Mouse (Mus musculus): ENCODE results near the gene Arnt.
"Not testable (repeated sequence)": the region's sequence is repeated elsewhere in the genome, so short reads cannot be mapped to it uniquely, and the experiment has no call there.

Gene Arnt

DNA sequence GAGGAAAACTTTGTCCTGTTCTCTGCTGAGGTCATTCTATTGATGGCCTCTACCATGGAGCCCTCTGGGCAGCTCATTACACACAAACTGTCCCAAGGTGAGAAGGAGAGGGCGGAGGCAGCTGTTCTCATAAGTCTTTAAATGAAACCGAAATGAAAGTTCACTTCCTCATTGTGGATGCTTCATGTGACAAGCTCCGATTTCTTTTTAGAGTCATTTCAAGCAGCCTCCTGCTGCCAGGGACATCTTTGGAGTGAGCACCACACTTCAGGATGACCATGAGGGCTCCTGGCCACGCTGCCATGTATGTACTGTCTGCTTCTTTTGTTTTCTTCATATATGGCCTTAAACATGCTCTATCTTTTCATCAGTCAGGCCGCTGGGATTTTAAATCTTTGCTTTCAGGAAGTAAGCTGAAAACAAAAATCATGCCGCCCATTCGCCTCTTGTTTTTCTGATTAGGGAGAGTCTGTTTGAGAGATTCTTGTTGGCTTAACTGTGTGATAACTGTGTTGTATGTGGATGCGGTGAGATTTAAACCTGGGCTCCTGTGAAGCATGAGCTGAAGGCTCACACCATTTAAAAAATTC, 92.5 kb downstream of the Arnt start, which contains the start of gene Ctss:
Gene Ctss (plus strand): TSS at position 165 of the 590 bp plus-strand sequence.
- DNase-seq (ENCODE audit: low read depth, low spot score) = peak; percentile 10

GRCm38 (mm10) chr3:95529814-95530213, 95.6 kb downstream of the Arnt start:
- no peak for DNase-seq (ENCODE audit: low read depth, low spot score)

DNA sequence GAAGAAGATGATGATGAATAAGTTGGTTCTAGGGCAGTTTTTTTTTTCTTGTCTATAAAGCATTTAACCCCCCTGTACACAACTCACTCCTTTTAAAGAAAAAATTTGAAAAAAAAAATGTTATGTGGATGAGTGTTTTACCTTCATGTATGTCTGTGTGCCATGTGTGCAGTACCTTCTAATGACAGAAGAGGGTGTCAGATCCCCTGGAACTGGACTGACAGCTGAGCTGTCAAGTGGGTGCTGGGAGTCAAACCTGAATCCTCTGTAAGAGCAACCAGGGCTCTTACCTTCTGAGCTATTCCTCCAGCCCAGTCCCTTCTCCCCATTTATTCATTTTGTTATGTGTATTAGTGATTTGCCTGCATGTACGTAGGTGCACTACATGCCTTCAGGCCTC, 96.8 kb downstream of the Arnt start:
- DNase-seq (ENCODE audit: low read depth, low spot score) = no peak

- DNase-seq (ENCODE audit: low read depth, low spot score) = no peak
Observed at GRCm38 (mm10) chr3:95533364-95533763, 99.2 kb downstream of the Arnt start.

- DNase-seq (ENCODE audit: low read depth, low spot score) = no peak
Observed at GRCm38 (mm10) chr3:95534927-95535326, 100.7 kb downstream of the Arnt start.

DNA sequence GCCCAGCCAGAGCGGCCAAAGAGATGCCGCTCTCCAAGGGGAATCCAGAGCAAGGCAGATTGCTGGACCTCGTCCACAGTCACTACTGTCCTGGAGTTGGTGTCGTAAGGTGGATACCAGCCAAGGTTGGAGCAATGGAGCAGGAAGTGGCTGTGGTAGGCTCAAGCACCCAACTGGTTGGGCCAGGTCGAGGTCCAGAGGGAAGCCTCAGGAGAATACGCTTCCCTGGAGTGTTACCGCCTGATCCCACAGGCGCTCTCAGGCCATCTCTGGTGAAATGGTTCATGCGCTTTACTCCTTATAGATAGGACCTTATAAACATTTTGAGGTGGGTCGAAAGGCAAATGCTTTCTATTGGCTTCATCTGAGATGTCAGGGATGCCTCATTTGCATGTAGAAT, 104.7 kb downstream of the Arnt start:
- DNase-seq (ENCODE audit: low read depth, low spot score) = no peak

DNA sequence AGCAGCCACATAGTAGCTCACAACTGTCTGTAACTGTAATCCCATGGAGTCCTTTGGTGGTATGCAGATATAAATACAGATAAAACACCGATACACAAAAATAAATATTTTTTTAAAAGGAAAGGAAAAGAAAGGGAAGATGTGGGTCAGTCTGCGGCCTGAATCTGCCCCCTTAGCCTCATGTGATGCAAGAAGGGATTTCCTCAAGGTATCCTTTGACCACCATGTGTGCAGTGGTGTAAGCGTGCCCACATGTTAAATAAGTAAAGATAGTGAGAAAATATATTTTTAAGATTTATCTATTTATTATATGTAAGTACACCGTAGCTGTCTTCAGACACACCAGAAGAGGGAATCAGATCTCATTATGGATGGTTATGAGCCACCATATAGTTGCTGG, 105.6 kb downstream of the Arnt start:
- no peak for DNase-seq (ENCODE audit: low read depth, low spot score)

- DNase-seq (ENCODE audit: low read depth, low spot score) = not testable (repeated sequence)
Observed at GRCm38 (mm10) chr3:95541186-95541585, 107.0 kb downstream of the Arnt start.

DNA sequence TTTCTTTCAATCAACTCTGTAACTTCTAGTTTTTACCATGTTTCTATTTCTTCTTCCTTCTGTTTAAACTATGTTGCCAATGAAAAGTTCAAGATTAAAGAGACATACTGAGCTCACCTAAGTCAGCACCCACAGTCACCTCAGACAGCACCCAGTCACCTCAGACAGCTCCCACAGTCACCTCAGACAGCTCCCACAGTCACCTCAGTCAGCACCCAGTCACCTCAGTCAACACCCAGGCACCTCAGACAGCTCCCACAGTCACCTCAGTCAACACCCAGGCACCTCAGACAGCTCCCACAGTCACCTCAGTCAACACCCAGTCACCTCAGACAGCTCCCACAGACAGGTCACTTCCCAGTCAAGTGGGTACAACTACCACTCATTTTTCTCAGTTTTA, 108.0 kb downstream of the Arnt start:
- DNase-seq (ENCODE audit: low read depth, low spot score) = peak; percentile 5

DNA sequence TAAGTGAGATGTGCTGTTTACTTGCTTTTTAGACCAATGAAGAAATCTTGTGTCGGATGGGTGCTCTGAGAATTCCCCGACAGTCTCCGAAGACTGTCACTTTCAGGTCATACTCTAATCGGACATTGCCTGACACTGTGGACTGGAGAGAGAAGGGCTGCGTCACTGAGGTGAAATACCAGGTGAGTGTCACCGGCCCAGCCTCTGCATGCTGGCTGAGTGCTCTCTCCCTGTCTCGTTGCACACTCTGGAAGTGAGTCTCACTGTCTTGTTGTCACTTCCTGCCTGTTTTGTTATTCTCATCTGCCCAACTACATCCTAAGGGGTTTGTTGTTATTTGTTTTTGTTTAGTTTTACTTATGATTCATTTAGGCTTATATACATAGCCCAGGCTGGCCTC, 108.8 kb downstream of the Arnt start:
- DNase-seq (ENCODE audit: low read depth, low spot score) = no peak

Data from brain, adult 2 months (tissue).